Mouse (Mus musculus) c-Kit-positive CD71-positive TER-119-negative erythroid progenitor cells, embryonic 14.5 days (primary cell): Measurements from ENCODE around the gene Aacs.

Source experiments
- DNase-seq: peaks from one replicate; pipeline ENCODE4 v3.0.0-alpha.2; 2013; ENCODE audit warnings: low read depth

Gene Aacs

DNA sequence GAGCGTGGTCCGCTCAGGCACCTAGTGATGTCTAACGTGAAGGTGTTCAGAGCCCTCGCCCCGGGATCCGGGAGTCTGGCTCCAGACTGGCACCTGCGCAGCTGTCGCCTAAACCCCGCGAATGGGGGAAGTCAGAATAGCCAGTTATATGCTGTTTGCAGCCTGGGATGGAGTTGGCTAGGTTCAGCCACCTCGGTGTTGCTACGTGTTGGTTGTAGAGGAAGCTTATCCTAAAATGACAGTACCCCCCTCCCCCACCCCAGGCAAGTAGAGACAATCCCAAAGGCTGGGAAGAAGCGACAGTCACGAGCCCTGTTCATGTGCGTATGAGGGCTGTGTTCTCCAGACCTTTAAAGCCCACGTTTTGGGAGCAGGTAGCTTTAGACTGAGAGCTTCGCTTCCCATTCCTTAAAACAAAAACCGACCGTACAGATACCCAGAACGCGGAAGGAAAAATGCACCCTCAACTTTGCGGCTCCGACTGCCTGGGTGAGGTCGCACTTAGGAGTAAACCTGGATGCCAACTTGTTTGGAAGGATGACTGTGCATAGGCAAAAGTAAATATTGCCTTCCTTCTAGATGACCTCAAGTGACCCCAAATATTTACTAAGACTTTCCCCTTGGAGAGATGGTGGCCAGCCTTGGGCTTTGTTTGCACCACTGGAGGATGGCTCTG is 57.7 kb downstream of the Aacs start:
- no peak for DNase-seq

DNA sequence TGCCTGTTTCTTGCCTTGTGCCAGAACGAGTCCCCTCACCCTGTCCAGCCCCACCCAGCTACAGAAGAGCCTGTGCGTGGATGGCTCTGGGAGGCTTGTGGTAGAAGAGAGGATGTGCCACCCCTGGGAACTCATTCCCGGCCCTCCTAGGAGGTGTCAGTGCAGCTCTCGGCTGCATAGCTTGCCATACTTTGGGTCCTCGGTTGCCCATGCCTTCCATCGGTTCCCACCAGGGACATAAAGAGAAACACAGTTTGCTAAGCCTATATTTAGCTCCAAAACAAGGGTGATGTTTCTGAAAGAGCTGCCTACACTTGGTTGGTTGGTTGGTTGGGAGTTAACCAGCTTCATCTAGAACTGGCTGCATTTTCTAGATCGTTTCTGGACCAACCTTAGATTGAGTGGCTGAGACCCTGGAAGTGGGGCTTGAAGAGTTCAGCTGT is 58.6 kb downstream of the Aacs start:
- DNase-seq = no peak

DNA sequence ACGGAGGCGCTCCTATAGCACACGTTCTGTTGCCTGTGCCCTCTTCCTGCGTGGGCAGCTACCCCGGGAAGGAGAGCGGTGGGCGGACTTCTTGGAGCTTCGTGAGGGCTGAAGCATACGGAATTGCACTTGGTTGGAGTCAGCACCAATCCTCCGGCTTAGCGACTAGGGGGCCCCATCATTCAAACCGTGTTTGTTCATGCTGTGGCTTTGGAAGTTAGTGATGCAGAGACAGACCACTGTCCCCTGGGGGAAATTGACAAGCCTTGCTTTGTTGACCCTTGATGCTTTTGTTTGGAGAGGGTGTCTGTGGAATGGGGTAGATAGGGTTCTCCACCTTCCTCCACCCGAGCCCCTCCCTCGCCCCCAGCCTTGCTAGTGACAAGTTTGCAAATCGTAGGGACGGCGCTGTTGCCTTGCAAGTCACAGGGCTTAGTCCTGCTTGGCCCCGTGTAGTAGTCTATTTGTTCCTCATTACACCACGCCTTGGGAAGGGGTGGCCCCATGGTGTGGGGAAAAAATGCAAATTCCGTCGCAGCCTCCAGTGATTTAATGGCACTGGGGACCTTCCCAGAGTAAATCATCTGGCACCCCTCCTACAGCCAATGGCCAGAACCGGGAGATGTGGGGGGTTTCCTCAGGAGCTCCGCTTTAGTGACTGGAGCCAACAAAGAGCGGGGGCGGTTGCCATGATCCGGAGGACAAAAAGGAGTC is 59.2 kb downstream of the Aacs start:
- DNase-seq = no peak

DNA sequence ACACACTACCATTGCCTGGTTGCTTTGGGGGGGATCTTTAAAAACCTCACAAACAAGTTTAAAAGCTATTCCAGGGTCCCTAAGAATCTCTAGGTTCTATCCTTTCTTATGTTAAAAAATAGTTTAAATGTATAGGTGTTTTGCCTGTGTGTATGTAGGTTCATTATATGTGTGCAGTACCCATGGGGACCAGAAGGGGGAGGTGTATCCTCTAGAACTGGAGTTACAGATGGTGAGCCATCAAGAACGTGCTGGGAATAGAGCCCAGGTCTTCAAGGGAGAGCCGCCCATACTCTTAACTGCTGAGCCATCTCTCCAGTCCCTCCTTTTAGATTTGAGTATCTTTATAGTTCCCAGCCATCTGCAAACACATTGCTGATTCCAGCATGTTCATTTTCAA is 69.5 kb downstream of the Aacs start:
- no peak for DNase-seq

- no peak for DNase-seq
These were observed 70.7 kb downstream of the Aacs start for GRCm38 (mm10) chr5:125546293-125546692.

- no peak for DNase-seq
These were observed 74.3 kb downstream of the Aacs start for GRCm38 (mm10) chr5:125549750-125550489.

DNA sequence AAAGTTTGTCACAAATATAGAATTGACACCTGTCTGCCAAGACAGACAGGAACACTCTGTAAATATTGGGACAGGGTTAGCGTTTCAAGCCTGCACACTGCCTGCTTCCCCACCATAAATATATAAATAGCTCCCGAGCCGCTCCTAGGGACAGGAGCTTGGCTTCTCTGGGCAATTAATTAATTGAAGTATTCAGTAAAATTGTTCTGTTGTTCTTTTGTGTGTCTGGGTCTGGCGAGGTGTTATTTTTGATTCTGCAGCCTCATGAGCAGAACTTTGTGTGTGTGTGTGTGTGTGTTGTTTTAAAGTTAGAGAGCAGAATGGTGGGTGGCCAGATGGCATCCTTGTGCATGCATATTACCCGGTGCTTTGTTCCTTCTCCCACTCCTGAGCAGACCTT is 80.1 kb downstream of the Aacs start:
- DNase-seq = no peak

GRCm38 (mm10) chr5:125563492-125563891 is 87.9 kb downstream of the Aacs start:
- no peak for DNase-seq

- DNase-seq = no peak
These were observed 90.1 kb downstream of the Aacs start for GRCm38 (mm10) chr5:125565725-125566124.
